Mouse (Mus musculus) stomach, postnatal 0 days (tissue): ENCODE measurements at regions not wholly inside any gene's neighbourhood (a gene's known extent, or its start where the extent isn't known, plus 50 kb on each side); places are given as distances from the start of the nearest gene placed in this dataset.

Source experiments
- ATAC-seq: fragments of 200-750 bp; cut with Nextera tagmentation; 2 replicates; pipeline ENCODE4 v1.8.0; 2017; ENCODE audit not compliant: low FRiP score, low TSS enrichment
- DNase-seq: peaks from one replicate; pipeline ENCODE4 v3.0.0-alpha.2; 2016; ENCODE audit warnings: low spot score
- H3K27ac ChIP-seq: fragments of 300-500 bp; sonication (generic); replicated peaks from 2 replicates; pipeline ENCODE4 v1.5.1; 2014; ENCODE audit warnings: mild to moderate bottlenecking, control low read depth
- H3K27me3 ChIP-seq: fragments of 300-500 bp; sonication (generic); 2 replicates; pipeline ENCODE4 v1.6.1; 2014; ENCODE audit warnings: low read length; ENCODE audit not compliant: control insufficient read depth, insufficient read depth
- H3K36me3 ChIP-seq: fragments of 300-500 bp; sonication (generic); 2 replicates; pipeline ENCODE4 v1.6.1; 2014; ENCODE audit warnings: low read length, mixed read lengths; ENCODE audit not compliant: control insufficient read depth, insufficient read depth
- H3K4me1 ChIP-seq: fragments of 300-500 bp; sonication (generic); replicated peaks from 2 replicates; pipeline ENCODE4 v1.6.1; 2014; ENCODE audit warnings: antibody characterized with exemption; ENCODE audit not compliant: control insufficient read depth, insufficient read depth
- H3K4me2 ChIP-seq: fragments of 300-500 bp; sonication (generic); replicated peaks from 2 replicates; pipeline ENCODE4 v1.6.1; 2014; ENCODE audit warnings: low read depth, mild to moderate bottlenecking, control low read depth, moderate library complexity
- H3K4me3 ChIP-seq: fragments of 300-500 bp; sonication (generic); 2 replicates; pipeline ENCODE4 v1.5.1; 2014; ENCODE audit warnings: low read depth, low read length, control low read depth
- H3K9ac ChIP-seq: fragments of 300-500 bp; sonication (generic); 2 replicates; pipeline ENCODE4 v1.6.1; 2014; ENCODE audit warnings: mild to moderate bottlenecking, low read length, control low read depth, mixed read lengths
- H3K9me3 ChIP-seq: fragments of 300-500 bp; sonication (generic); 2 replicates; pipeline ENCODE4 v1.6.1; 2016; ENCODE audit warnings: low read length; ENCODE audit not compliant: control insufficient read depth
- CTCF ChIP-seq: IDR thresholded peaks from 2 replicates; pipeline ENCODE4 v1.5.1; 2016; ENCODE audit warnings: antibody characterized with exemption, low read depth, mild to moderate bottlenecking, moderate library complexity
- EP300 ChIP-seq: optimal IDR thresholded peaks from 2 replicates; pipeline ENCODE3; 2016; ENCODE audit warnings: antibody characterized with exemption
- WGBS: fragments of 180-500 bp; shearing (Covaris S2); extraction: QIAGEN DNeasy Blood & Tissue Kit; methylation state at CpG from one replicate; pipeline ENCODE4 v1.1.7; 2014; 5-methylcytosine and 5-hydroxymethylcytosine counted together

DNA sequence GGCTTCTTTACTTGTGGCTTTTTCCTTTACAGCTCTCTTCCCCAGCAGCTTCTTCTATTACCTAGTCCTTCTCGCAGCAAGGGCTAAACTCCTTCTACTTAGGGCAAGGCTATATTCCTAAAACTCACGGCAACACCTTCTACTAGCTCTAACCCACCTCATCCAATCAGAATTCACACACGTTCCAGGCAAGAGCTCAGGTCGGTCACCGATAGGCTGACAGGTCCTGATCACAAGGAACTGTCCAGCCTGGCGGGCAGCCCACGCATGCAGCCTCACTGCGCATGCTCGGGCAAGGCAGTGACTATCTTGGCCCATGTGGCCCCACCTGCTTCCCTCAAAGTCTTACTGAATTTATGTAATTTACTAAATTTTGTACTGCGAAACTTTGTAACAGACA lies 466.4 kb downstream of the Isl1 start:
- TF ChIP-seq EP300 (no peak), CTCF (no peak)
- WGBS = 67% methylated on average over 10 of the region's 10 CpGs
- no peak overlapping the region for H3K9ac ChIP-seq
- H3K4me3 ChIP-seq = no peak overlapping the region
- no peaks in the 10 kb centered on the region for H3K9me3 ChIP-seq
- H3K36me3 ChIP-seq = no peaks in the 10 kb centered on the region
- no peaks in the 10 kb centered on the region for H3K27me3 ChIP-seq
- ATAC-seq (no peak), DNase-seq (no peak)
- no peak overlapping the region for H3K4me2 ChIP-seq
- no peaks in the 10 kb centered on the region for H3K4me1 ChIP-seq
- no peak overlapping the region for H3K27ac ChIP-seq

DNA sequence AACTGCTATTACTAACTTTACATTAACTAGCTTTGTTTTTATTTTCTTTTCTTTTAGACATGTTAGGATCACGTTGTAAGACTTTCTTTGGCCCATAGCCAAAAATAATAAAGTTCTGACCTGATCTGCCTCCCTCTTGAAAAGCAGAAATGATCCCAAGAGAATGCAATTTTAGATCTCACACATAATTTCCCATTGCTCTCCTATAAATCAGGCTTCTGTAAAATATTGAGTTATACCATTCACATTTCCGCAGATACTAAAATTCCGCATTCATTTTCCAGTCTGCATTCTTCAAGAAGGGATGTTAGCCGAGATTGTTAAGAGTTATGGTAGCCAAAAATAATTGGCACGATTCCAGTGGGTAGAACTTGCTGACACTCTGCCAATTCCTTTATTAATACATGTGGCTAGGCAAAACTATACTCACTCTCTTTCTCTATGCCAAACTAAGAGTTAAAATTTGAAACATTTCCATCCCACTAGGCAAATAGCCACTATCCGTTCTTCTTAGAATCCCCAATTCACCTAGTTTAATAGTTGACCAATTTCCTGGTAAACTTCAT lies 473.2 kb downstream of the Isl1 start:
- TF ChIP-seq EP300 = no peak
- TF ChIP-seq CTCF = no peak
- Histone ChIP-seq H3K9ac (no peak overlapping the region), H3K4me2 (no peak overlapping the region), H3K9me3 (no peaks in the 10 kb centered on the region), H3K4me1 (no peaks in the 10 kb centered on the region), H3K27ac (no peak overlapping the region), H3K27me3 (no peaks in the 10 kb centered on the region), H3K4me3 (no peak overlapping the region), H3K36me3 (no peaks in the 10 kb centered on the region)
- WGBS = 35% methylated on average over 6 of the region's 6 CpGs
- ATAC-seq = no peak
- DNase-seq = no peak

DNA sequence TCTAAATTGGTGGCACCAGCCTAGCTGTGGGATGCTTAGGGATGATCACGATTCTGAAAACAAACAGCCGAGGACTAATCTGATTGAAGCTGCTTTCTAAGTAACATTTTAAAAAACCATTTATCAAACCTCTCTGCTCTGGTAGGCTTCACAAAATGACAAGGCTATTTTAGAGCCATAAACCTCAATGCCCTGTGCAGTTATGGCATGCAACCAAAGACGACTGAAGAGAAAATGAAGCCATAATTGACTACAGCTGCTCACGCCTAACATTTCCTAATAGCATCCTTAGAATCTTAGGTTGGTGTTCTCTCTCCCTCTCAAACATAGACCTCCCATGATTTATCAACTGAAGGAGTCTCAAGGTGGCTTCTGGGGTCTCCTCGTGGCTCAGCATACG lies 484.3 kb downstream of the Isl1 start:
- DNase-seq = no peak
- TF ChIP-seq EP300 (no peak), CTCF (no peak)
- no peak overlapping the region for H3K9ac ChIP-seq

DNA sequence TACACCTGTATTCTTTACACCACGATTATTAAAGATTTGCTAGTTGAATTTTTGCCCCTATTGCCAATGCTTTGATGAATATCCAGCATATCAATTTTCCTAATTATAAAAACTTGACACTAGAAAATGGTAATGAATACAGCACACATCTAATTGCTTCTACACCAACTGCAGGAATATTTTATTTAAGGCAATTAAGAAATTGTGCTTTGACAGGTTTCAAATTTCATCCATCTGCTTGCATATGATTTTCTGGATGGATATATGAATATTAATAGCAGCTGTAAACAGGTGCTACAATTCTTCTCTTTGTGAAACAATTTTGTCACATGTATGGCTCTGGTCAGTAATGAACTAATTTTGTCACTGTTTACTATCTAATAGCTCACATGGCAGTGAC lies 487.0 kb downstream of the Isl1 start:
- no peak for DNase-seq
- no peak overlapping the region for H3K9ac ChIP-seq
- no peaks in the 10 kb centered on the region for H3K36me3 ChIP-seq
- no peaks in the 10 kb centered on the region for H3K27me3 ChIP-seq
- H3K4me3 ChIP-seq = no peak overlapping the region
- 63% methylated on average over 1 of the region's 1 CpGs for WGBS
- ATAC-seq = no peak
- no peak overlapping the region for H3K27ac ChIP-seq
- H3K4me1 ChIP-seq = no peaks in the 10 kb centered on the region
- no peak overlapping the region for H3K4me2 ChIP-seq
- TF ChIP-seq CTCF (no peak), EP300 (no peak)
- no peaks in the 10 kb centered on the region for H3K9me3 ChIP-seq

More for the DNA sequence above, 484.3 kb downstream of the Isl1 start:
- 58% methylated on average over 6 of the region's 6 CpGs for WGBS
- H3K4me1 ChIP-seq = no peaks in the 10 kb centered on the region
- H3K27ac ChIP-seq = no peak overlapping the region
- no peak overlapping the region for H3K4me2 ChIP-seq
- H3K27me3 ChIP-seq = no peaks in the 10 kb centered on the region
- H3K9me3 ChIP-seq = no peaks in the 10 kb centered on the region
- no peak for ATAC-seq
- no peak overlapping the region for H3K4me3 ChIP-seq
- no peaks in the 10 kb centered on the region for H3K36me3 ChIP-seq

DNA sequence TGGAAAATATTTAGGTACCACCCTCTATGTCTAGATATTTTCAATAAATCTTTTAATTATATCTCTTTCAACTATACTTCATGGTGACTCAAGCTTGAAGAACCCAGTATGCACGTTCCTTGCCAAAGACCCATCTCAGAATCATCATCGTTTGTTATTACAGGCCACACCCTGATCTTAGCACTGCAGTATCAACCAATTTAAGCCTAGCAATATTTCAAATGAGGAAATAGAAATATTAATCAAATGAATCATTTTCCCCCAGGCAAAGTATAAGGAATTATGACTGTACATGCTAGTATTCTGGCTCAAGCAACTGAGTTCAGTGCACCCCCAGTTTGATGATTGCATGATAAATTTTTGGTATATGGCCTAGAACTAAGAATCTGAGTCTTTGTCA lies 495.3 kb downstream of the Isl1 start:
- Histone ChIP-seq H3K36me3 (no peaks in the 10 kb centered on the region), H3K27me3 (no peaks in the 10 kb centered on the region), H3K27ac (no peak overlapping the region), H3K4me2 (no peak overlapping the region), H3K4me3 (no peak overlapping the region), H3K9ac (no peak overlapping the region), H3K4me1 (no peaks in the 10 kb centered on the region), H3K9me3 (no peaks in the 10 kb centered on the region)
- TF ChIP-seq EP300 (no peak), CTCF (no peak)
- DNase-seq (no peak), ATAC-seq (no peak)
- WGBS = 46% methylated on average over 2 of the region's 2 CpGs

DNA sequence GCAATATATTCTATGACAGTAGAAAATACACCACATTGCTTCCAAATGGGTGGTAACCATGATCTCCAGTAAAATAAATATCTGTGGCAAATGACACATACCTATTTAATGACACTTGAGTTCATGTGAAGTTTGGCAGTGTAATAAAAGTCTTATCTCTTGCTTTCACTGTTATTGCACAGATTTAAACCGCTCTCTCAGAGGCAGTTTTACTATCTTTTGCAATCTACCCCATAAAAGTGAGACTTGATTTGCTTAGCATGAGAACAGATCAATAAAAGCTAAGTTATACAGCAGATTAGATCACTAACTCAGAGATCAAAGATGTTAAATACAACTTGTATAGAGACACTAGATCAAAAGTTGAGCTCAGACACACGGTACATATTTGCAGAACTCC lies 510.2 kb downstream of the Isl1 start:
- WGBS = 43% methylated on average over 2 of the region's 2 CpGs
- H3K4me2 ChIP-seq = no peak overlapping the region
- ATAC-seq (no peak), DNase-seq (no peak)
- H3K27me3 ChIP-seq = no peaks in the 10 kb centered on the region
- H3K9me3 ChIP-seq = no peaks in the 10 kb centered on the region
- H3K4me3 ChIP-seq = no peak overlapping the region
- H3K36me3 ChIP-seq = no peaks in the 10 kb centered on the region
- TF ChIP-seq CTCF = no peak
- TF ChIP-seq EP300 = no peak
- H3K4me1 ChIP-seq = no peaks in the 10 kb centered on the region
- H3K27ac ChIP-seq = no peak overlapping the region
- H3K9ac ChIP-seq = no peak overlapping the region
